Mouse (Mus musculus): ENCODE data around the gene Hspa12b. TPM values are rescaled to one million over a fixed set of nuclear protein-coding genes. Genes with fewer than 3 reads are reported as not detected.

The Hspa12b gene
- polyA plus RNA-seq, 1 experiment, result 5.4 TPM

DNA sequence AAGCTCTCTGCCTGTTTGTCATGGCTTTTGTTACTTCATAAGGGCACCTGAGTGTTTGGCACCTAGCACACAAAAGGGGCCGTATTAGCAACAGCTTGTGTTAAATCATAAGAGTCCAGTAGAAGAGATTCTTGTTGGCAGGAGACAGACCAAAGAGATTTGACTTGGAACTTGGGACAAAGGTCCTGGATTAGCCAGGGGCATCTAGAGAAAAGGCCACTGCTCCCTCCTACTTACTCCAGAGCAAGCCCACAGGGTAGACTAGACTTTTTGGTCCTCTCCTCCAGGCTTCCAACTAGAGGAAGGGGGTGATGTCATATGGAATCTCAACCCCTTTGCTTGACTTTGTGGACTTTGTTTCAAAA lies 48.8 kb downstream of the Hspa12b start:
- H3K27ac ChIP-seq (ENCODE audit: control insufficient read depth, insufficient read depth, low read depth, low read length), result no peak overlapping the region
- 0 out of 2 replicates have a peak, but pooled peaks cover 2% of the 10 kb centered on the region for H3K36me3 ChIP-seq (ENCODE audit: control insufficient read depth, insufficient read depth, low read length)
- H3K4me3 ChIP-seq (ENCODE audit: control insufficient read depth, low read depth, low read length), result no peak overlapping the region
- H3K27me3 ChIP-seq (ENCODE audit: control insufficient read depth, insufficient read depth, low read length), result no peaks in the 10 kb centered on the region
- no peak for TF ChIP-seq POLR2A (IDR thresholded peaks at IDR 0.05; ENCODE audit: control insufficient read depth, low read depth, low read length)
- no peak for TF ChIP-seq CTCF (IDR thresholded peaks at IDR 0.05; ENCODE audit: control insufficient read depth, insufficient read depth, insufficient replicate concordance, low read depth, low read length)
- peaks cover 26% of the 10 kb centered on the region for H3K4me1 ChIP-seq (ENCODE audit: control insufficient read depth, insufficient read depth, low read length)

DNA sequence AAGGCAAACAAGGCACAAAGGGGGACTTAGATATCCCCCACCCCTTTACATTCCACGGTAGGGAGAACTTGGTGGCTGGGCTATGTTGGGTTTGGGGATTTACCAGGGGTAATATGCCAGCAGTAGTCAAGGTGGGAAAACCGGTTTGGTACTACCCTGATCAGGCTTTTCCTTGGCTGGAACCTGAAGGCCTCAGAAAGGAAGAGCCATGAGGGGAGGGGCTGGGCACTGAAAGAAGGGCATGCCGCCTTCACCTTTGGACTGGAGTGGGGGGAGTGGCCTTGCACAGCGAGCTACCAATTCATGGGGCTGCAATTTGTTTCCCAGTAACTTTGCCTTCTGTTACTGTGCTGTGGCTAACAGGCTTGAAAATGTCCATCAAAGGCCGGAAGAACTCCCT lies 49.4 kb downstream of the Hspa12b start:
- Histone ChIP-seq H3K4me3 (ENCODE audit: control insufficient read depth, low read depth, low read length) (no peak overlapping the region), H3K36me3 (ENCODE audit: control insufficient read depth, insufficient read depth, low read length) (no peaks in the 10 kb centered on the region), H3K27me3 (ENCODE audit: control insufficient read depth, insufficient read depth, low read length) (no peaks in the 10 kb centered on the region), H3K4me1 (ENCODE audit: control insufficient read depth, insufficient read depth, low read length) (peaks cover 21% of the 10 kb centered on the region), H3K27ac (ENCODE audit: control insufficient read depth, insufficient read depth, low read depth, low read length) (no peak overlapping the region)
- TF ChIP-seq POLR2A (IDR thresholded peaks at IDR 0.05; ENCODE audit: control insufficient read depth, low read depth, low read length) (no peak), CTCF (IDR thresholded peaks at IDR 0.05; ENCODE audit: control insufficient read depth, insufficient read depth, insufficient replicate concordance, low read depth, low read length) (no peak)

- no peaks in the 10 kb centered on the region for H3K27me3 ChIP-seq (ENCODE audit: control insufficient read depth, insufficient read depth, low read length)
- H3K4me3 ChIP-seq (ENCODE audit: control insufficient read depth, low read depth, low read length), result no peak overlapping the region
- H3K4me1 ChIP-seq (ENCODE audit: control insufficient read depth, insufficient read depth, low read length), result peaks cover 20% of the 10 kb centered on the region
- H3K27ac ChIP-seq (ENCODE audit: control insufficient read depth, insufficient read depth, low read depth, low read length), result no peak overlapping the region
- H3K36me3 ChIP-seq (ENCODE audit: control insufficient read depth, insufficient read depth, low read length), result no peaks in the 10 kb centered on the region
- TF ChIP-seq CTCF (IDR thresholded peaks at IDR 0.05; ENCODE audit: control insufficient read depth, insufficient read depth, insufficient replicate concordance, low read depth, low read length), result no peak
- no peak for TF ChIP-seq POLR2A (IDR thresholded peaks at IDR 0.05; ENCODE audit: control insufficient read depth, low read depth, low read length)
These were observed 50.9 kb downstream of the Hspa12b start for GRCm38 (mm10) chr2:131177932-131178331.

DNA sequence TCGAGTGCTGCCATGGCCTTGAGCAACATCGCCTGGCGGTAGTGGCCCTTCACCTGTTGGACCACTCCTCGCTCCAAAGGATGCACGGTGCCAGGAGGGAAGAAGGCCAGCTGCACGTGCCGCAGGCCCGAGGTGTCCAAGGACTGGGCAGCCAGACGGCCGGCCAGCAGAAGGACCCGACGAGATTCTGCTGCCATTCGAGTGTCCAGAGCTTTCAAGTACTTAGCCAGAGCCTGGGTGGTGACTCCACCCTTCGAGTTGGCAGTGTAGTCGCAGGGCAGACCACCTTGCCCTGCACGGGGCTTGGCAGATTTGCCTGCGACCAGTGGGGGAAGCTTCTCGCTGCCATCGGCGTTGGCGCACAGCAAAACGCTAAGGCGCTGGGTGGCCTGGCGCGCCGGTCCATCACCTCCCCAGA lies 51.8 kb downstream of the Hspa12b start:
- H3K4me3 ChIP-seq (ENCODE audit: control insufficient read depth, low read depth, low read length), result peak overlapping the region; percentile 85
- H3K36me3 ChIP-seq (ENCODE audit: control insufficient read depth, insufficient read depth, low read length), result no peaks in the 10 kb centered on the region
- TF ChIP-seq CTCF (IDR thresholded peaks at IDR 0.05; ENCODE audit: control insufficient read depth, insufficient read depth, insufficient replicate concordance, low read depth, low read length) (no peak), POLR2A (IDR thresholded peaks at IDR 0.05; ENCODE audit: control insufficient read depth, low read depth, low read length) (no peak)
- no peak overlapping the region; the same call in 1 of the 2 replicates for H3K27ac ChIP-seq (ENCODE audit: control insufficient read depth, insufficient read depth, low read depth, low read length)
- H3K4me1 ChIP-seq (ENCODE audit: control insufficient read depth, insufficient read depth, low read length), result peaks cover 20% of the 10 kb centered on the region
- H3K27me3 ChIP-seq (ENCODE audit: control insufficient read depth, insufficient read depth, low read length), result no peaks in the 10 kb centered on the region

- Histone ChIP-seq H3K36me3 (ENCODE audit: control insufficient read depth, insufficient read depth, low read length) (no peaks in the 10 kb centered on the region), H3K27ac (ENCODE audit: control insufficient read depth, insufficient read depth, low read depth, low read length) (peak overlapping the region; percentile 67), H3K4me3 (ENCODE audit: control insufficient read depth, low read depth, low read length) (peak overlapping the region; percentile 85), H3K27me3 (ENCODE audit: control insufficient read depth, insufficient read depth, low read length) (no peaks in the 10 kb centered on the region), H3K4me1 (ENCODE audit: control insufficient read depth, insufficient read depth, low read length) (peaks cover 20% of the 10 kb centered on the region)
- TF ChIP-seq CTCF (IDR thresholded peaks at IDR 0.05; ENCODE audit: control insufficient read depth, insufficient read depth, insufficient replicate concordance, low read depth, low read length) (no peak), POLR2A (IDR thresholded peaks at IDR 0.05; ENCODE audit: control insufficient read depth, low read depth, low read length) (no peak)
These were observed 52.3 kb downstream of the Hspa12b start for GRCm38 (mm10) chr2:131179246-131179886.

DNA sequence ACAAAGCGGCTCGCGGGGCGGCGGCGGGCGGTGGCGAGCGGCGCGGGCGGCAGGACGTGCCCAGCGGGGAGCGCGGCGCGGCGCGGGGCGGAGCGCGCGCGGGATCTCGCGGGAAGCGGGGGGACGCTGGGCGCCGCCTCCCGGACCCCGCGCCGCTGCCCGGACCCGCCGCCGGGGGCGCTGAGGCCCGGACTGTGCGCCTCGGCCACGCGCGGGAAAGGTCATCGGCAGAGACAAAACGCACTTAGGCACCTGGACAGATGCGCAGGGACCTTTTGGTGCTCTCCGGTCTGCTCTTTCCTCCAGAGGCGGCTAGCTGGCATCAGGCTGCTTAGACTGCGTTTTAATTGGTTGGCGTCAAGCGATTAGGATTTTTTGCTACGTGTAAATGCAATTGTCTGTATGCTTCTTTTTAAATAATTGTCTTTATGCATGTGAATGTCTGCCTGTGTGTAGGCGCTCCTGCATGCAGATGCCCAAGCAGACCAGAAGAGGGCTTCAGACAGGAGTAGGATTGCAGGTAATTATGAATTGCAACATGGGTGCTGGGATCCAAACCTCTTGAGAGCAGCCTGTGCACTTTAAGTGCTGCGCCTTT lies 53.0 kb downstream of the Hspa12b start, which contains the start of gene Cenpb:
Gene Cenpb, minus strand, starts transcription at position 78 of the 598 bp plus-strand sequence.
- Histone ChIP-seq H3K4me3 (ENCODE audit: control insufficient read depth, low read depth, low read length) (peak within 1 kb of the TSS; percentile 85), H3K4me1 (ENCODE audit: control insufficient read depth, insufficient read depth, low read length) (peaks cover 20% of the 10 kb centered on the region), H3K27me3 (ENCODE audit: control insufficient read depth, insufficient read depth, low read length) (no peaks in the 10 kb centered on the region), H3K36me3 (ENCODE audit: control insufficient read depth, insufficient read depth, low read length) (no peaks in the 10 kb centered on the region), H3K27ac (ENCODE audit: control insufficient read depth, insufficient read depth, low read depth, low read length) (peak within 1 kb of the TSS; percentile 67)
- TF ChIP-seq POLR2A (IDR thresholded peaks at IDR 0.05; ENCODE audit: control insufficient read depth, low read depth, low read length) (no peak), CTCF (IDR thresholded peaks at IDR 0.05; ENCODE audit: control insufficient read depth, insufficient read depth, insufficient replicate concordance, low read depth, low read length) (peak; percentile 42; the same call in 1 of the 2 replicates)

GRCm38 (mm10) chr2:131186343-131186742 lies 59.3 kb downstream of the Hspa12b start:
- TF ChIP-seq CTCF (IDR thresholded peaks at IDR 0.05; ENCODE audit: control insufficient read depth, insufficient read depth, insufficient replicate concordance, low read depth, low read length) (no peak), POLR2A (IDR thresholded peaks at IDR 0.05; ENCODE audit: control insufficient read depth, low read depth, low read length) (no peak)
- Histone ChIP-seq H3K4me3 (ENCODE audit: control insufficient read depth, low read depth, low read length) (peak overlapping the region; percentile 65), H3K27me3 (ENCODE audit: control insufficient read depth, insufficient read depth, low read length) (no peaks in the 10 kb centered on the region), H3K4me1 (ENCODE audit: control insufficient read depth, insufficient read depth, low read length) (peaks cover 10% of the 10 kb centered on the region), H3K27ac (ENCODE audit: control insufficient read depth, insufficient read depth, low read depth, low read length) (no peak overlapping the region), H3K36me3 (ENCODE audit: control insufficient read depth, insufficient read depth, low read length) (no peaks in the 10 kb centered on the region)
